Mouse (Mus musculus): ENCODE data around the gene Klhl22. TPM values are rescaled to one million over a fixed set of nuclear protein-coding genes. Genes with fewer than 3 reads are reported as not detected.
A peak's percentile ranks its signal among the peaks of the same experiment; 100 is the strongest.

Gene Klhl22
- total and polyA plus RNA-seq, 3 experiments: 17.3 to 23.6 (median 18.6) TPM

DNA sequence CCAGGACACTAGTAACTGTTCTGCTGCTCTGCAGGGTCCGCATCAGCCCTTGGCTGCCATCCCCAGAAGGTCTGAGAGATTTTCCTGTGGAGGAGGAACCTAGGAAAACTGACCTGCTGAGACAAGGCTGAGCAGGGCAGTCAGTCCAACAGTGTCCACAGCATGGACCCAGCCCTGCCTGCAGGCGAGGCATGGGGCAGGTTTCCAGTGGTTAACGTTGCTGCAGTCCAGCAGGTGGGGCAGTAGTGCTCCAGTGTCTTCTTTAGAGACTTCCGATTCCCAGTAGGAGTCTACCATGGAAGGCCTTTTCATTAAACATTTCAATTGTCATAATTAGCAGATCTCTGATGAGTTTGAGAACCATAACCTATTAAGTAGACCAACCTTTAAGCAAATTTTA lies 16.1 kb upstream of the Klhl22 start:
- Histone ChIP-seq H3K27me3 (ENCODE audit: control insufficient read depth, insufficient read depth, low read length) (no peaks in the 10 kb centered on the region), H3K27ac (no peak overlapping the region), H3K9ac (ENCODE audit: low read depth, low read length) (no peak overlapping the region), H3K36me3 (ENCODE audit: control insufficient read depth, insufficient read depth, low read length) (no peaks in the 10 kb centered on the region), H3K4me3 (no peak overlapping the region), H3K4me1 (ENCODE audit: control insufficient read depth, insufficient read depth, low read length) (no peaks in the 10 kb centered on the region), H3K79me2 (replicated peaks; ENCODE audit: control insufficient read depth, insufficient read depth, low read length) (no peaks in the 10 kb centered on the region)
- no peak for DNase-seq
- TF ChIP-seq POLR2A (IDR thresholded peaks at IDR 0.05; ENCODE audit: insufficient read depth, low read depth, low read length) (no peak), CTCF (IDR thresholded peaks at IDR 0.05) (peak; percentile 52)
- 33% methylated on average over 4 of the region's 4 CpGs for WGBS
- intact Hi-C loops (cut with DNase I): no loop called here

DNA sequence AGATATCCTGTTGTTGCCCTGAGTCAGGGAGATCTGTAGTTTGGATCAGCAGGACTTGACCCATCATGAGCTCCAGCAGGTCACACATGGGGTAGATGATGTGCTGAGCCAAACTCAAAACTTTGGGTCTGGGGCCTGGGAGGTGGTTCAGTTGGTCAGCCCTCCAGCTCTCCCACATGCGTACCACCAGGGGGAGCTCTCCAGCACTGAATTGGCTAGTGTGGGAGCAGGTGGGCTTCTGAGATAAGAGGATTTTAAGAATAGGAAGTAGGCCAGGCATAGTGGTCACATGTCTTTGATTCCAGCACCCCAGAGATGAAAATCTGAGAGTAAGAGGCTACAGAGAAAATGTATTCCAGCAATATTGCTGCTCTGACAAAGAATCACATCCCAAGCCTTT lies 14.9 kb upstream of the Klhl22 start:
- intact Hi-C loops (cut with DNase I): loop anchor here (1.0 kb wide), 1 partner anchor 68 kb away; no protein-coding TSS in a partner anchor
- DNase-seq: peak in 1 of 2 experiments; percentile 39

DNA sequence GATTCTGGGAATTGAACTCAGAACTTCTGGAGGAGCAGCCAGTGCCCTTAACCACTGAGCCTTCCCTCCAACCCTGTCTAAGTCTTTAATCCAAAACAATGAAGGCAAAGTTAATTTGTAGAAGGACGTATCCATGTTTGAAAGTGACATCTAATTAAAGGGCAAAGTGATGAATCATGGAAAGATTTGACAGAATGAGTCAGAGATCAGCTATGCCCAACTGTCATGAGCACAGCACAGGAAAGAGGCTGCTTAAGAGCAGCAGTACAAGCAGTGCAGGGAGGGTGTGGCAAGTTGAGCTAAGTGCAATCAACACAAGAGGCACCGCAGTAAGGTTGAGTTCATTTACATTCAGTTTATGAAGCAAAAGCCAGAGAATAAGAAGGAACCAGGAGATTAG lies 14.4 kb upstream of the Klhl22 start:
- H3K4me3 ChIP-seq: no peak overlapping the region
- TF ChIP-seq POLR2A (IDR thresholded peaks at IDR 0.05; ENCODE audit: insufficient read depth, low read depth, low read length) (no peak), CTCF (IDR thresholded peaks at IDR 0.05) (no peak), EP300 (IDR thresholded peaks at IDR 0.05; ENCODE audit: insufficient read depth, low read depth, low read length) (no peak)
- intact Hi-C loops (cut with DNase I): loop anchor here (5.0 kb wide), 1 partner anchor 392 kb away; no protein-coding TSS in a partner anchor
- H3K4me1 ChIP-seq (ENCODE audit: control insufficient read depth, insufficient read depth, low read length): no peaks in the 10 kb centered on the region
- no peak for DNase-seq
- no peaks in the 10 kb centered on the region for H3K79me2 ChIP-seq (replicated peaks; ENCODE audit: control insufficient read depth, insufficient read depth, low read length)
- 66% methylated on average over 2 of the region's 2 CpGs for WGBS
- H3K36me3 ChIP-seq (ENCODE audit: control insufficient read depth, insufficient read depth, low read length): no peaks in the 10 kb centered on the region
- no peak overlapping the region for H3K9ac ChIP-seq (ENCODE audit: low read depth, low read length)
- H3K27me3 ChIP-seq (ENCODE audit: control insufficient read depth, insufficient read depth, low read length): no peaks in the 10 kb centered on the region
- no peak overlapping the region for H3K27ac ChIP-seq

More for the DNA sequence above, 14.9 kb upstream of the Klhl22 start:
- Histone ChIP-seq H3K27me3 (ENCODE audit: control insufficient read depth, insufficient read depth, low read length) (no peaks in the 10 kb centered on the region), H3K27ac (no peak overlapping the region), H3K9ac (ENCODE audit: low read depth, low read length) (no peak overlapping the region), H3K79me2 (replicated peaks; ENCODE audit: control insufficient read depth, insufficient read depth, low read length) (no peaks in the 10 kb centered on the region), H3K36me3 (ENCODE audit: control insufficient read depth, insufficient read depth, low read length) (no peaks in the 10 kb centered on the region), H3K4me3 (no peak overlapping the region), H3K4me1 (ENCODE audit: control insufficient read depth, insufficient read depth, low read length) (no peaks in the 10 kb centered on the region)
- WGBS: 27% methylated on average over 1 of the region's 1 CpGs
- TF ChIP-seq CTCF (IDR thresholded peaks at IDR 0.05) (peak; percentile 84), EP300 (IDR thresholded peaks at IDR 0.05; ENCODE audit: insufficient read depth, low read depth, low read length) (no peak)

DNA sequence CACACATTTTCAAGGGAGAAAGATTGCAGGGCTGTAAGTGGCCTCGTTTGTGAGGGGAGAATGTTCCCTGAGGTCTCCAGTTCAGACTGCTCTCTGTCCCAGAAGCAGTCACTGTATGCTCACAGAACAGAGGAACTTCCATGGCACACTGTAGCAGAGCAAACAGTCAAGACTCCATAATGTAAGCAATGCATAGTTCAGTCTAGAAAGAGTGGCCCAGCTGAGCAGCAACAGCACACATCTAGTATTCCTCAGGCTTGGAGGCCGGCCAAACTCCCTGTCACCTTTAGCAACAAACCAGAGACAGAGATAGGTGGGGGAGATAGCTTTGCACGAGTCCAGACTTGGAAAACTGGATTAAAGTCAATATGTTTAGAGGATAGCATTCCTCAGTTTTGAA lies 6.4 kb upstream of the Klhl22 start:
- intact Hi-C loops (cut with DNase I): no loop called here
- Histone ChIP-seq H3K4me3 (no peak overlapping the region), H3K9ac (ENCODE audit: low read depth, low read length) (no peak overlapping the region), H3K4me1 (ENCODE audit: control insufficient read depth, insufficient read depth, low read length) (no peaks in the 10 kb centered on the region), H3K27me3 (ENCODE audit: control insufficient read depth, insufficient read depth, low read length) (no peaks in the 10 kb centered on the region), H3K36me3 (ENCODE audit: control insufficient read depth, insufficient read depth, low read length) (no peaks in the 10 kb centered on the region), H3K27ac (no peak overlapping the region), H3K79me2 (replicated peaks; ENCODE audit: control insufficient read depth, insufficient read depth, low read length) (no peaks in the 10 kb centered on the region)
- no peak for DNase-seq
- TF ChIP-seq CTCF (IDR thresholded peaks at IDR 0.05): no peak
- no peak for TF ChIP-seq POLR2A (IDR thresholded peaks at IDR 0.05; ENCODE audit: insufficient read depth, low read depth, low read length)
- no peak for TF ChIP-seq EP300 (IDR thresholded peaks at IDR 0.05; ENCODE audit: insufficient read depth, low read depth, low read length)
- 23% methylated on average over 3 of the region's 3 CpGs for WGBS

DNA sequence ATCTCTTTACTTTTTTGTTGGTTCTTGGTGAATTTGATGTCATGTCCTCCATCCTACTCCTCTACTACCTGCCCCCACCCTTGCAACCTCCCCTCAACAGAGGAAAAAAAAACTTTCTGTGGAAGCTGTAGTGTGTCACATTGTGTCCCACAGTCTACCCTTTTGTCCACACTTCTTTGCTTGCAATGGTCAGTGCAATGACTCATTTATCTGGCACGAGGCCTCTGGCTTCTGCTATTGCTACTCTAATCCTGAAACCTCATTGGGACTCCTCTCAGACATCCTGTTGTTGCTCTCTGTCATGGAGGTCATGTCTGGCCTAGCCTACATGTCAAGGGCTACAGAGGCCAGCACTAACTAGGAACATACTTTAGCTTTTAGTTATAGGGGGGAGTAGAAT lies 5.7 kb upstream of the Klhl22 start:
- H3K27ac ChIP-seq: no peak overlapping the region

DNA sequence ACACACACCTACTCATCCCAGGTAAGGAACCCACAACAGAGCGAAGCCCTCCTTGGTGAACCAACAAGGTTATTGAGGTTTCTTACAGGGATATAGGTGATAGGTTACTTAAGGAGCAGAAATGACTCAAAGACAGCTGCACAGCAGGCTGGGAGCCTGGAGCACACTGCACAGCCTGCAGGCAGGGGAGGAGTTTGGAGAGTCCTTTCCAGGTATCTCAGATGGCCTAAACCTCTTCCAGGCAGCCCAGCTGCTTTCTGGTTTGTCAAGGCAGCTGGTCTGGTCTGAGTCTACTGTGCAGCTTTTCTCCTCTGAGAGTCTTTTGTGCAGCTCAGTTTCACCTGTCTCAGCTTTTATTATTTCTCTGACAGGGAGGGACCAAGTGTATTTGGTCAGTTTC lies 1.7 kb upstream of the Klhl22 start:
- Histone ChIP-seq H3K79me2 (replicated peaks; ENCODE audit: control insufficient read depth, insufficient read depth, low read length) (no peaks in the 10 kb centered on the region), H3K27ac (no peak overlapping the region), H3K4me1 (ENCODE audit: control insufficient read depth, insufficient read depth, low read length) (peaks cover 4% of the 10 kb centered on the region), H3K27me3 (ENCODE audit: control insufficient read depth, insufficient read depth, low read length) (no peaks in the 10 kb centered on the region), H3K36me3 (ENCODE audit: control insufficient read depth, insufficient read depth, low read length) (no peaks in the 10 kb centered on the region), H3K4me3 (no peak overlapping the region), H3K9ac (ENCODE audit: low read depth, low read length) (no peak overlapping the region)
- intact Hi-C loops (cut with DNase I): no loop called here
- WGBS: 100% methylated on average over 1 of the region's 1 CpGs
- TF ChIP-seq POLR2A (IDR thresholded peaks at IDR 0.05; ENCODE audit: insufficient read depth, low read depth, low read length) (no peak), CTCF (IDR thresholded peaks at IDR 0.05) (no peak), EP300 (IDR thresholded peaks at IDR 0.05; ENCODE audit: insufficient read depth, low read depth, low read length) (no peak)
- DNase-seq: no peak

More for the DNA sequence above, 5.7 kb upstream of the Klhl22 start:
- H3K79me2 ChIP-seq (replicated peaks; ENCODE audit: control insufficient read depth, insufficient read depth, low read length): no peaks in the 10 kb centered on the region
- WGBS: 11% methylated on average over 1 of the region's 1 CpGs
- no peak overlapping the region for H3K9ac ChIP-seq (ENCODE audit: low read depth, low read length)
- no peak for TF ChIP-seq EP300 (IDR thresholded peaks at IDR 0.05; ENCODE audit: insufficient read depth, low read depth, low read length)
- no peak for TF ChIP-seq CTCF (IDR thresholded peaks at IDR 0.05)
- no peak for TF ChIP-seq POLR2A (IDR thresholded peaks at IDR 0.05; ENCODE audit: insufficient read depth, low read depth, low read length)
- no peaks in the 10 kb centered on the region for H3K36me3 ChIP-seq (ENCODE audit: control insufficient read depth, insufficient read depth, low read length)
- intact Hi-C loops (cut with DNase I): no loop called here
- H3K27me3 ChIP-seq (ENCODE audit: control insufficient read depth, insufficient read depth, low read length): no peaks in the 10 kb centered on the region
- peak in 1 of 2 experiments; percentile 33 for DNase-seq
- H3K4me3 ChIP-seq: no peak overlapping the region
- no peaks in the 10 kb centered on the region for H3K4me1 ChIP-seq (ENCODE audit: control insufficient read depth, insufficient read depth, low read length)
